Mouse (Mus musculus): ENCODE data around the gene Cfd.

- TF ChIP-seq CTCF (IDR thresholded peaks at IDR 0.05; ENCODE audit: borderline replicate concordance, insufficient read depth, low read length) = no peak
- no peak for TF ChIP-seq POLR2A (IDR thresholded peaks at IDR 0.05; ENCODE audit: low read depth, low read length)
Observed at GRCm38 (mm10) chr10:79919251-79919849, 28.7 kb downstream of the Cfd start.
